Mouse (Mus musculus): ENCODE data around the gene Btbd35f15. TPM values are rescaled to one million over a fixed set of nuclear protein-coding genes. Genes with fewer than 3 reads are reported as not detected.
"Not testable (repeated sequence)": the region's sequence is repeated elsewhere in the genome, so short reads cannot be mapped to it uniquely, and the experiment has no call there.

The Btbd35f15 gene
- total RNA-seq (2021): not detected
- long read RNA-seq, experiment 1: 0 reads
- long read RNA-seq, experiment 2: 0 reads

- not testable (repeated sequence) for DNase-seq (ENCODE audit: low spot score)
Measured at GRCm38 (mm10) chrX:33577214-33577613, at the start of gene Btbd35f15. TSS of gene Btbd35f15 (minus strand) at chrX:33577314.

Other genes with a start within 250 kb of the Btbd35f15 start
- not detected for gene Btbd35f13, start 79.9 kb upstream of the Btbd35f15 start, total RNA-seq (2021)
- gene Btbd35f14, start 125.0 kb upstream of the Btbd35f15 start, total RNA-seq (2021): not detected